Mouse (Mus musculus): Measurements from ENCODE around the gene Olfr1373. TPM values are rescaled to one million over a fixed set of nuclear protein-coding genes. Genes with fewer than 3 reads are reported as not detected.
A peak's percentile ranks its signal among the peaks of the same experiment; 100 is the strongest.

Gene Olfr1373
- polyA plus RNA-seq, 1 experiment = not detected

- no peak overlapping the region for H3K4me3 ChIP-seq (ENCODE audit: low read depth, low read length)
- H3K27me3 ChIP-seq (ENCODE audit: control insufficient read depth, insufficient read depth, low read length) = no peaks in the 10 kb centered on the region
- WGBS = 81% methylated on average over 1 of the region's 1 CpGs
- H3K27ac ChIP-seq (ENCODE audit: insufficient read depth, low read depth, low read length) = no peak overlapping the region
- no peak for TF ChIP-seq POLR2A (IDR thresholded peaks at IDR 0.05; ENCODE audit: low read depth, low read length)
- TF ChIP-seq CTCF (IDR thresholded peaks at IDR 0.05; ENCODE audit: extremely low read depth, insufficient read length, insufficient replicate concordance, low read depth, low read length) = no peak
- peaks cover 5% of the 10 kb centered on the region for H3K4me1 ChIP-seq (ENCODE audit: control insufficient read depth, insufficient read depth, insufficient read length, low read length)
- H3K36me3 ChIP-seq (ENCODE audit: control insufficient read depth, insufficient read depth, low read length) = 0 out of 2 replicates have a peak, but pooled peaks cover 1% of the 10 kb centered on the region
Measured at GRCm38 (mm10) chr11:52106438-52106837, 38.9 kb downstream of the Olfr1373 start.

GRCm38 (mm10) chr11:52106037-52106436 is 39.3 kb downstream of the Olfr1373 start:
- Histone ChIP-seq H3K36me3 (ENCODE audit: control insufficient read depth, insufficient read depth, low read length) (0 out of 2 replicates have a peak, but pooled peaks cover 1% of the 10 kb centered on the region), H3K27ac (ENCODE audit: insufficient read depth, low read depth, low read length) (no peak overlapping the region), H3K27me3 (ENCODE audit: control insufficient read depth, insufficient read depth, low read length) (no peaks in the 10 kb centered on the region), H3K4me1 (ENCODE audit: control insufficient read depth, insufficient read depth, insufficient read length, low read length) (peaks cover 9% of the 10 kb centered on the region), H3K4me3 (ENCODE audit: low read depth, low read length) (no peak overlapping the region)
- WGBS = 73% methylated on average over 2 of the region's 2 CpGs
- TF ChIP-seq POLR2A (IDR thresholded peaks at IDR 0.05; ENCODE audit: low read depth, low read length) (no peak), CTCF (IDR thresholded peaks at IDR 0.05; ENCODE audit: extremely low read depth, insufficient read length, insufficient replicate concordance, low read depth, low read length) (no peak)

GRCm38 (mm10) chr11:52105503-52105902 is 39.8 kb downstream of the Olfr1373 start:
- Histone ChIP-seq H3K27ac (ENCODE audit: insufficient read depth, low read depth, low read length) (no peak overlapping the region), H3K27me3 (ENCODE audit: control insufficient read depth, insufficient read depth, low read length) (no peaks in the 10 kb centered on the region), H3K36me3 (ENCODE audit: control insufficient read depth, insufficient read depth, low read length) (0 out of 2 replicates have a peak, but pooled peaks cover 1% of the 10 kb centered on the region), H3K4me1 (ENCODE audit: control insufficient read depth, insufficient read depth, insufficient read length, low read length) (peaks cover 9% of the 10 kb centered on the region), H3K4me3 (ENCODE audit: low read depth, low read length) (no peak overlapping the region)
- TF ChIP-seq POLR2A (IDR thresholded peaks at IDR 0.05; ENCODE audit: low read depth, low read length) (no peak), CTCF (IDR thresholded peaks at IDR 0.05; ENCODE audit: extremely low read depth, insufficient read length, insufficient replicate concordance, low read depth, low read length) (no peak)

GRCm38 (mm10) chr11:52102977-52103376 is 42.4 kb downstream of the Olfr1373 start:
- WGBS = 45% methylated on average over 4 of the region's 4 CpGs
- H3K4me1 ChIP-seq (ENCODE audit: control insufficient read depth, insufficient read depth, insufficient read length, low read length) = peaks cover 10% of the 10 kb centered on the region
- no peak overlapping the region for H3K27ac ChIP-seq (ENCODE audit: insufficient read depth, low read depth, low read length)
- H3K4me3 ChIP-seq (ENCODE audit: low read depth, low read length) = no peak overlapping the region
- TF ChIP-seq POLR2A (IDR thresholded peaks at IDR 0.05; ENCODE audit: low read depth, low read length) (no peak), CTCF (IDR thresholded peaks at IDR 0.05; ENCODE audit: extremely low read depth, insufficient read length, insufficient replicate concordance, low read depth, low read length) (no peak)
- no peaks in the 10 kb centered on the region for H3K36me3 ChIP-seq (ENCODE audit: control insufficient read depth, insufficient read depth, low read length)
- no peaks in the 10 kb centered on the region for H3K27me3 ChIP-seq (ENCODE audit: control insufficient read depth, insufficient read depth, low read length)

GRCm38 (mm10) chr11:52099771-52100219 is 45.5 kb downstream of the Olfr1373 start:
- peaks cover 17% of the 10 kb centered on the region for H3K4me1 ChIP-seq (ENCODE audit: control insufficient read depth, insufficient read depth, insufficient read length, low read length)
- H3K4me3 ChIP-seq (ENCODE audit: low read depth, low read length) = peak overlapping the region; percentile 91; the same call in 1 of the 2 replicates
- no peak for TF ChIP-seq CTCF (IDR thresholded peaks at IDR 0.05; ENCODE audit: extremely low read depth, insufficient read length, insufficient replicate concordance, low read depth, low read length)
- H3K27me3 ChIP-seq (ENCODE audit: control insufficient read depth, insufficient read depth, low read length) = no peaks in the 10 kb centered on the region
- no peak overlapping the region; the same call in 1 of the 2 replicates for H3K27ac ChIP-seq (ENCODE audit: insufficient read depth, low read depth, low read length)
- WGBS = 0% methylated on average over 7 of the region's 7 CpGs
- no peaks in the 10 kb centered on the region for H3K36me3 ChIP-seq (ENCODE audit: control insufficient read depth, insufficient read depth, low read length)

GRCm38 (mm10) chr11:52099031-52099761 is 46.1 kb downstream of the Olfr1373 start:
- H3K4me1 ChIP-seq (ENCODE audit: control insufficient read depth, insufficient read depth, insufficient read length, low read length) = peaks cover 18% of the 10 kb centered on the region
- TF ChIP-seq POLR2A (IDR thresholded peaks at IDR 0.05; ENCODE audit: low read depth, low read length) = no peak
- no peak for TF ChIP-seq CTCF (IDR thresholded peaks at IDR 0.05; ENCODE audit: extremely low read depth, insufficient read length, insufficient replicate concordance, low read depth, low read length)
- under 1% methylated on average over 72 of the region's 72 CpGs for WGBS
- H3K36me3 ChIP-seq (ENCODE audit: control insufficient read depth, insufficient read depth, low read length) = no peaks in the 10 kb centered on the region
- H3K4me3 ChIP-seq (ENCODE audit: low read depth, low read length) = peak overlapping the region; percentile 91
- peak overlapping the region; percentile 92 for H3K27ac ChIP-seq (ENCODE audit: insufficient read depth, low read depth, low read length)
- H3K27me3 ChIP-seq (ENCODE audit: control insufficient read depth, insufficient read depth, low read length) = no peaks in the 10 kb centered on the region

- Histone ChIP-seq H3K27ac (ENCODE audit: insufficient read depth, low read depth, low read length) (peak within 1 kb of the TSS; percentile 94), H3K4me3 (ENCODE audit: low read depth, low read length) (peak within 1 kb of the TSS; percentile 91), H3K27me3 (ENCODE audit: control insufficient read depth, insufficient read depth, low read length) (no peaks in the 10 kb centered on the region), H3K4me1 (ENCODE audit: control insufficient read depth, insufficient read depth, insufficient read length, low read length) (peaks cover 17% of the 10 kb centered on the region), H3K36me3 (ENCODE audit: control insufficient read depth, insufficient read depth, low read length) (no peaks in the 10 kb centered on the region)
- TF ChIP-seq CTCF (IDR thresholded peaks at IDR 0.05; ENCODE audit: extremely low read depth, insufficient read length, insufficient replicate concordance, low read depth, low read length) (0 out of 2 replicates have a peak, but pooled peaks have one; percentile 10), POLR2A (IDR thresholded peaks at IDR 0.05; ENCODE audit: low read depth, low read length) (peak; percentile 56; the same call in 1 of the 2 replicates)
- under 1% methylated on average over 53 of the region's 53 CpGs for WGBS
Measured at GRCm38 (mm10) chr11:52098398-52098946, 46.9 kb downstream of the Olfr1373 start, which contains the start of gene Ppp2ca. TSS of gene Ppp2ca (plus strand) at chr11:52098681.

All from small intestine, adult 2 months (tissue).